Mouse (Mus musculus) MEL (cell line): ENCODE measurements around the gene Arhgap20. TPM values are rescaled to one million over a fixed set of nuclear protein-coding genes. Genes with fewer than 3 reads are reported as not detected.

Experiments used
- DNase-seq: peaks from one replicate; pipeline ENCODE4 v3.0.0; 2011; ENCODE audit warnings: low read depth, low spot score
- H3K27ac ChIP-seq: 2 replicates; pipeline ENCODE4 v1.5.1; 2012; ENCODE audit warnings: low read depth, mild to moderate bottlenecking, control low read depth, low read length, moderate library complexity; ENCODE audit not compliant: control insufficient read depth
- H3K27me3 ChIP-seq, 2 experiments: fragments of 150-350 bp in 1 of 2; sonication (generic) in 1 of 2; 2 replicates each; pipeline ENCODE4 v1.6.1; 2012; ENCODE audit warnings: low read length in 2 of 2, mild to moderate bottlenecking in 2 of 2, improper control_type of control experiment in 1 of 2, moderate library complexity in 1 of 2; ENCODE audit not compliant: insufficient read depth in 2 of 2, control insufficient read depth in 1 of 2
- H3K36me3 ChIP-seq, 2 experiments: 2 replicates each; pipeline ENCODE4 v1.6.1; 2012 to 2014; ENCODE audit warnings: low read length in 2 of 2, improper control_type of control experiment in 1 of 2, inconsistent platforms in 1 of 2, mild to moderate bottlenecking in 1 of 2; ENCODE audit not compliant: insufficient read depth in 2 of 2, control insufficient read depth in 1 of 2
- H3K4me1 ChIP-seq, 2 experiments: fragments of 150-350 bp in 1 of 2; sonication (generic) in 1 of 2; 2 replicates each; pipeline ENCODE4 v1.6.1; 2012; ENCODE audit warnings: low read length in 2 of 2, improper control_type of control experiment in 1 of 2, mild to moderate bottlenecking in 1 of 2; ENCODE audit not compliant: insufficient read depth in 2 of 2, control insufficient read depth in 1 of 2
- H3K4me3 ChIP-seq, 2 experiments: fragments of 150-350 bp in 1 of 2; sonication (generic) in 1 of 2; 2 replicates each; pipeline ENCODE4 v1.5.1; 2012; ENCODE audit warnings: low read depth in 2 of 2, low read length in 2 of 2, mild to moderate bottlenecking in 2 of 2, moderate library complexity in 2 of 2, control low read depth in 1 of 2, improper control_type of control experiment in 1 of 2; ENCODE audit not compliant: control insufficient read depth in 1 of 2, insufficient read depth in 1 of 2
- H3K79me2 ChIP-seq: 2 replicates; pipeline ENCODE4 v1.6.1; 2012; ENCODE audit warnings: mild to moderate bottlenecking, low read length, moderate library complexity; ENCODE audit not compliant: control insufficient read depth, poor library complexity, insufficient read depth
- H3K9ac ChIP-seq: 2 replicates; pipeline ENCODE4 v1.6.1; 2012; ENCODE audit warnings: low read depth, mild to moderate bottlenecking, control low read depth, low read length, moderate library complexity; ENCODE audit not compliant: control insufficient read depth, poor library complexity, severe bottlenecking
- H3K9me3 ChIP-seq: fragments of 150-350 bp; sonication (generic); replicated peaks from 2 replicates; pipeline ENCODE4 v1.6.1; 2012; ENCODE audit warnings: mild to moderate bottlenecking, low read length, improper control_type of control experiment, moderate library complexity; ENCODE audit not compliant: insufficient read depth
- CHD1 ChIP-seq: IDR thresholded peaks from 2 replicates; pipeline ENCODE4 v1.6.1; 2012; ENCODE audit warnings: low read depth, mild to moderate bottlenecking, inconsistent platforms, low read length, improper control_type of control experiment
- CTCF ChIP-seq, 3 experiments: IDR thresholded peaks in 2 of 3; conservative IDR thresholded peaks in 1 of 3; 2 replicates each; pipeline ENCODE4 v1.5.1; 2011 to 2012; ENCODE audit warnings: low read length in 3 of 3, low read depth in 2 of 3, mild to moderate bottlenecking in 2 of 3, improper control_type of control experiment in 1 of 3, inconsistent platforms in 1 of 3, mixed read lengths in 1 of 3, moderate library complexity in 1 of 3; ENCODE audit not compliant: control insufficient read depth in 1 of 3, insufficient read depth in 1 of 3, poor library complexity in 1 of 3, severe bottlenecking in 1 of 3
- ELF1 ChIP-seq: IDR thresholded peaks from 2 replicates; pipeline ENCODE4 v1.6.1; 2014; ENCODE audit warnings: low read depth, mild to moderate bottlenecking, inconsistent platforms, low read length, improper control_type of control experiment, moderate library complexity
- EP300 ChIP-seq, 2 experiments: IDR thresholded peaks; 2 replicates each; pipeline ENCODE4 v1.6.1; 2011; ENCODE audit warnings: improper control_type of control experiment in 2 of 2, low read length in 2 of 2, low read depth in 1 of 2, mild to moderate bottlenecking in 1 of 2
- GABPA ChIP-seq: IDR thresholded peaks from 2 replicates; pipeline ENCODE4 v1.6.1; 2012; ENCODE audit warnings: low read depth, mild to moderate bottlenecking, inconsistent platforms, low read length, improper control_type of control experiment, moderate library complexity
- GATA1 ChIP-seq: IDR thresholded peaks from 2 replicates; pipeline ENCODE4 v1.6.1; 2011; ENCODE audit warnings: low read depth, low read length, improper control_type of control experiment
- JUND ChIP-seq: IDR thresholded peaks from 2 replicates; pipeline ENCODE4 v1.6.1; 2011; ENCODE audit warnings: low read depth, mild to moderate bottlenecking, improper control_type of control experiment, low read length
- KAT2A ChIP-seq: conservative IDR thresholded peaks from 2 replicates; pipeline ENCODE4 v1.6.1; 2012; ENCODE audit warnings: low read depth, low read length, improper control_type of control experiment, inconsistent platforms
- MAFK ChIP-seq: IDR thresholded peaks from 2 replicates; pipeline ENCODE4 v1.6.1; 2011; ENCODE audit warnings: low read depth, mild to moderate bottlenecking, low read length, improper control_type of control experiment, borderline replicate concordance
- MAX ChIP-seq: IDR thresholded peaks from 2 replicates; pipeline ENCODE4 v1.6.1; 2011; ENCODE audit warnings: low read length, improper control_type of control experiment
- MXI1 ChIP-seq: IDR thresholded peaks from 2 replicates; pipeline ENCODE4 v1.6.1; 2011; ENCODE audit warnings: mild to moderate bottlenecking, low read depth, low read length, improper control_type of control experiment
- MYB ChIP-seq: IDR thresholded peaks from 2 replicates; pipeline ENCODE4 v1.6.1; 2011; ENCODE audit warnings: mild to moderate bottlenecking, low read depth, low read length, improper control_type of control experiment
- NRF1 ChIP-seq: IDR thresholded peaks from 2 replicates; pipeline ENCODE4 v1.6.1; 2014; ENCODE audit warnings: low read depth, mild to moderate bottlenecking, inconsistent platforms, low read length, improper control_type of control experiment, moderate library complexity; ENCODE audit not compliant: poor library complexity, insufficient read depth, severe bottlenecking
- POLR2A ChIP-seq, 2 experiments: IDR thresholded peaks; 2 replicates each; pipeline ENCODE4 v1.6.1; 2011 to 2012; ENCODE audit warnings: low read length in 2 of 2, mild to moderate bottlenecking in 2 of 2, control low read depth in 1 of 2, improper control_type of control experiment in 1 of 2, low read depth in 1 of 2, moderate library complexity in 1 of 2; ENCODE audit not compliant: control insufficient read depth in 1 of 2, insufficient read depth in 1 of 2, poor library complexity in 1 of 2
- POLR2AphosphoS2 ChIP-seq: IDR thresholded peaks from 2 replicates; pipeline ENCODE4 v1.6.1; 2011; ENCODE audit warnings: low read length, improper control_type of control experiment
- POLR2AphosphoS5 ChIP-seq: IDR thresholded peaks from 2 replicates; pipeline ENCODE4 v1.6.1; 2012; ENCODE audit warnings: low read depth, borderline replicate concordance, mild to moderate bottlenecking, inconsistent platforms, low read length, moderate library complexity, mixed read lengths
- RAD21 ChIP-seq: IDR thresholded peaks from 2 replicates; pipeline ENCODE4 v1.6.1; 2011; ENCODE audit warnings: mild to moderate bottlenecking, low read depth, low read length, improper control_type of control experiment
- RCOR1 ChIP-seq: IDR thresholded peaks from 2 replicates; pipeline ENCODE4 v1.6.1; 2012; ENCODE audit warnings: low read depth, mild to moderate bottlenecking, inconsistent platforms, low read length, improper control_type of control experiment
- SMC3 ChIP-seq: IDR thresholded peaks from 2 replicates; pipeline ENCODE4 v1.6.1; 2011; ENCODE audit warnings: low read depth, low read length, improper control_type of control experiment
- TBP ChIP-seq: IDR thresholded peaks from 2 replicates; pipeline ENCODE4 v1.8.0; 2011; ENCODE audit warnings: low read depth, low read length, improper control_type of control experiment
- TCF12 ChIP-seq: IDR thresholded peaks from 2 replicates; pipeline ENCODE4 v1.6.1; 2014; ENCODE audit warnings: low read depth, mild to moderate bottlenecking, inconsistent platforms, low read length, improper control_type of control experiment, moderate library complexity
- UBTF ChIP-seq: IDR thresholded peaks from 2 replicates; pipeline ENCODE4 v1.6.1; 2012; ENCODE audit warnings: low read depth, mild to moderate bottlenecking, inconsistent platforms, low read length, improper control_type of control experiment, moderate library complexity, borderline replicate concordance; ENCODE audit not compliant: insufficient read depth
- ZNF384 ChIP-seq: IDR thresholded peaks from 2 replicates; pipeline ENCODE4 v1.6.1; 2012; ENCODE audit warnings: low read depth, mild to moderate bottlenecking, inconsistent platforms, low read length, improper control_type of control experiment
- polyA plus RNA-seq, 2 experiments: library from polyadenylated mRNA; stranded (reverse) in 1 of 2; unstranded in 1 of 2; fragments of >175 nt in 1 of 2; fragments of >200 nt in 1 of 2; gene quantifications; 2 replicates each; pipeline versions ENCODE4 v1.2.1 to v1.2.4; 2012; ENCODE audit warnings: low replicate concordance in 2 of 2, low read depth in 1 of 2; ENCODE audit not compliant: insufficient read length in 2 of 2, insufficient read depth in 1 of 2, missing spikeins in 1 of 2
- total RNA-seq: library from RNA; depleted of rRNA; stranded (reverse); fragments of 300-350 nt; gene quantifications from 2 replicates; pipeline ENCODE4 v1.2.3, GENCODE M21; 2012

Gene Arhgap20
- total and polyA plus RNA-seq, 3 experiments = not detected

DNA sequence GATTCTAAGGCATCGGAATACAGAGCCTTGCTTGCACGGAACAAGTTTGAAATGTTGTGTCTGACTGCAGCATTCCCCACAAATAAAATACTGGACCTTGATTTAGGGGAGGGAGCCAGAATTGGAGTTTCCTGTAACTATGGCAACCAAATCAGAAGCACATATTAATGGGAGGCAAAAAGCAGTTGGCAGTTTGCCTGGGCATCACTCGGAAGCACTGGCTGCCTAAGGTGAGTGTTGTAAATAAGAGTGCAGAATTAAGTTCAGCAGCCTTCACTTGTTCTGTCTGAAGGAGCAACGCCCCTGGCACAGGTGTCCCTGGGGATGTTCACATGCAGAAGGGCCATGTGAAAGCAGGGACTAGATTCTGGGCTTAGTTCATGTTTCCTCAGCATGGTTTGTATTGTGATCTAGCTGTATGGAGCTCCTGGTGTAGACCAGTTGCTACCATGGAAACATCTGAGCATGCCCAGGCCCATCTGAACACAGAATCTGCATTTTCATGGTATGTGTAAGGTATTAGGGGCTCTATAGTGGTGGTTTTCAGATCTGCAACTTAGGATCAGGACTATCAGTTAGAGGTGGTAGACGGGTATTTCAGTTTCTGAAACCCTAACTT, 28.3 kb upstream of the Arhgap20 start (continued):
- TF ChIP-seq EP300 (IDR thresholded peaks at IDR 0.05; ENCODE audit: low read depth in 1 of 2, low read length in 2 of 2) = no peak
- no peak for TF ChIP-seq RCOR1

DNA sequence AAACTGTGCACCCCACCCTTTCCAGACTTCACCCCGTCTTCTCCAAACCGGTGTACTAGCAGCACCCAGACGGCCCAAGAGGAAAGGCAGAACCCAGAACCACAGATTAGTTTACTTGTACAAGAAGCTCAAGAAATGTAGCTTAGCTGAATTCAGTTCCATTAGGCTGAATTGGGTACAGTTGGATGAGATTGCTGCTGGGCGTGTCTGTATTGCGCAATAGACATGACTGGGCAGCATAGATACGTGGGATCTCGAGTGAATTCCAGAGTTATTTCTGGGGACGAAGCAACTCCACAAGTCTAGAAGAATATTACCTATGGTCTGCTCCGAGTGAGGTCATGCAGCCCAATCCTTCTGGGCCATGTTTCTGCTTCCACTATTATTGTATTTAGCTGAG, 26.8 kb upstream of the Arhgap20 start:
- Histone ChIP-seq H3K27me3 (no peaks in the 10 kb centered on the region), H3K36me3 (no peaks in the 10 kb centered on the region), H3K27ac (no peak overlapping the region), H3K4me3 (no peak overlapping the region), H3K9ac (no peak overlapping the region), H3K79me2 (no peaks in the 10 kb centered on the region), H3K9me3 (no peaks in the 10 kb centered on the region), H3K4me1 (no peaks in the 10 kb centered on the region)
- no peak for DNase-seq
- TF ChIP-seq GABPA (no peak), ZNF384 (no peak), TCF12 (no peak), POLR2A (IDR thresholded peaks at IDR 0.05; ENCODE audit: control insufficient read depth in 1 of 2, insufficient read depth in 1 of 2, low read depth in 1 of 2, low read length in 2 of 2, poor library complexity in 1 of 2) (no peak), CHD1 (no peak), EP300 (IDR thresholded peaks at IDR 0.05; ENCODE audit: low read depth in 1 of 2, low read length in 2 of 2) (no peak), MYB (no peak), POLR2AphosphoS2 (no peak), POLR2AphosphoS5 (no peak), MXI1 (no peak), ELF1 (no peak), MAX (no peak), SMC3 (no peak), TBP (no peak), GATA1 (no peak), JUND (no peak), CTCF (IDR thresholded peaks at IDR 0.05 in 2 of 3, conservative IDR thresholded peaks at IDR 0.05 in 1 of 3; ENCODE audit: control insufficient read depth in 1 of 3, insufficient read depth in 1 of 3, low read depth in 2 of 3, low read length in 3 of 3, poor library complexity in 1 of 3, severe bottlenecking in 1 of 3) (no peak), KAT2A (no peak), RAD21 (no peak)

DNA sequence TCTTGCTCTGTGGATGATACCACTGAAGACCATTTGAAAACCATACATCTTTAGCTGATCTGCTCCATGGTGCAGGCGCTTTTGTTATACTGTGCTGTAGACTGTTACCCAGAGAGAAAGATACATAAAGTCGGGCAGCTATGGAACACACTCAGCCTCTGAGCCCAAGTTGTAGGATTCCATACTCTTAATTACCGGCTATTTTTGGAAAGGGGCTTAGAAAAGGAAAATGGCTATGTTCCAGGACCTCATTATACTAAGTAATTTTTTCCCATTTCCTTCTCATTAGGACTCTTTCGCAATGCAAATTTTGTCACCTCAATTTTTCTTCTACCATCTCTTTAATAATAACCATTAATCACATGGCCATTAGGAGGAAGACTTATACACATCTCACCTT, 25.3 kb upstream of the Arhgap20 start:
- Histone ChIP-seq H3K27ac (no peak overlapping the region), H3K9me3 (no peaks in the 10 kb centered on the region), H3K79me2 (no peaks in the 10 kb centered on the region), H3K4me1 (no peaks in the 10 kb centered on the region), H3K9ac (no peak overlapping the region), H3K4me3 (no peak overlapping the region), H3K27me3 (no peaks in the 10 kb centered on the region), H3K36me3 (no peaks in the 10 kb centered on the region)
- no peak for DNase-seq
- no peak for TF ChIP-seq CTCF (IDR thresholded peaks at IDR 0.05 in 2 of 3, conservative IDR thresholded peaks at IDR 0.05 in 1 of 3; ENCODE audit: control insufficient read depth in 1 of 3, insufficient read depth in 1 of 3, low read depth in 2 of 3, low read length in 3 of 3, poor library complexity in 1 of 3, severe bottlenecking in 1 of 3)
- TF ChIP-seq POLR2AphosphoS5 = no peak
- TF ChIP-seq MAFK = no peak
- TF ChIP-seq NRF1 = no peak
- no peak for TF ChIP-seq CHD1
- no peak for TF ChIP-seq MAX
- TF ChIP-seq EP300 (IDR thresholded peaks at IDR 0.05; ENCODE audit: low read depth in 1 of 2, low read length in 2 of 2) = no peak
- TF ChIP-seq RAD21 = no peak
- no peak for TF ChIP-seq TCF12
- no peak for TF ChIP-seq UBTF
- no peak for TF ChIP-seq KAT2A
